Mouse (Mus musculus) layer of hippocampus, adult 18-20 months (tissue): ENCODE results near the gene Psmf1. TPM values are rescaled to one million over a fixed set of nuclear protein-coding genes. Genes with fewer than 3 reads are reported as not detected.
A peak's percentile ranks its signal among the peaks of the same experiment; 100 is the strongest.

Source experiments
- DNase-seq, 2 experiments: peaks; one replicate each; pipeline ENCODE4 v3.0.0; 2022; ENCODE audit warnings: low spot score in 2 of 2
- long read RNA-seq: library from polyadenylated mRNA; stranded (forward); transcript quantifications from one replicate; pipeline ENCODE4 v2.0.0, GENCODE M21; 2021
- total RNA-seq, 2 experiments: library from RNA; stranded (reverse); gene quantifications; 2 replicates each; pipeline ENCODE4 v1.2.3; 2021

Gene Psmf1
- 10 to 100 TPM; 33.2 to 35.1 TPM for total RNA-seq
- long read RNA-seq, transcript Psmf1-201 (7 exons, 3,809 nt), result major isoform, 34 of 45 reads
- long read RNA-seq, partial matches to known transcripts, result 3 of 45 reads
- long read RNA-seq, other reads (novel, unspliced or antisense), result 4 of 45 reads

GRCm38 (mm10) chr2:151743845-151744244 lies at the start of gene Psmf1:
Gene Psmf1 (minus strand): TSS chr2:151744186.
- DNase-seq, result no peak

- DNase-seq, result peak in 1 of 2 experiments; percentile 2
Observed at GRCm38 (mm10) chr2:151791156-151791555, 47.2 kb upstream of the Psmf1 start.

- no peak for DNase-seq
Observed at GRCm38 (mm10) chr2:151790169-151790568, 46.2 kb upstream of the Psmf1 start.

- DNase-seq, result no peak
Observed at GRCm38 (mm10) chr2:151788221-151788977, 44.4 kb upstream of the Psmf1 start.

GRCm38 (mm10) chr2:151783493-151783892 lies 39.5 kb upstream of the Psmf1 start:
- DNase-seq, result no peak

GRCm38 (mm10) chr2:151777366-151777765 lies 33.4 kb upstream of the Psmf1 start:
- DNase-seq, result no peak

GRCm38 (mm10) chr2:151773476-151773875 lies 29.5 kb upstream of the Psmf1 start:
- peak; percentile 37 to 53 for DNase-seq

- DNase-seq, result no peak
Observed at GRCm38 (mm10) chr2:151772169-151772568, 28.2 kb upstream of the Psmf1 start.

GRCm38 (mm10) chr2:151764557-151764956 lies 20.6 kb upstream of the Psmf1 start:
- no peak for DNase-seq

- DNase-seq, result no peak
Observed at GRCm38 (mm10) chr2:151758806-151759353, 14.9 kb upstream of the Psmf1 start.

GRCm38 (mm10) chr2:151757451-151757850 lies 13.5 kb upstream of the Psmf1 start:
- no peak for DNase-seq

- no peak for DNase-seq
Observed at GRCm38 (mm10) chr2:151756277-151757061, 12.5 kb upstream of the Psmf1 start.

- DNase-seq, result no peak
Observed at GRCm38 (mm10) chr2:151751330-151751729, 7.3 kb upstream of the Psmf1 start.

GRCm38 (mm10) chr2:151747847-151748705 lies 4.1 kb upstream of the Psmf1 start:
- peak; percentile 65 to 83 for DNase-seq

GRCm38 (mm10) chr2:151742850-151743679 lies 921 bp downstream of the Psmf1 start:
- no peak for DNase-seq

- no peak for DNase-seq
Observed at GRCm38 (mm10) chr2:151742084-151742483, 1.9 kb downstream of the Psmf1 start.

GRCm38 (mm10) chr2:151740741-151741526 lies 3.1 kb downstream of the Psmf1 start:
- DNase-seq, result peak; percentile 87 to 94

- no peak for DNase-seq
Observed at GRCm38 (mm10) chr2:151739505-151739904, 4.5 kb downstream of the Psmf1 start.

- no peak for DNase-seq
Observed at GRCm38 (mm10) chr2:151739081-151739480, 4.9 kb downstream of the Psmf1 start.
